Mouse (Mus musculus) heart, adult 8-10 months (tissue): ENCODE results near the gene Camta1. TPM values are rescaled to one million over a fixed set of nuclear protein-coding genes. Genes with fewer than 3 reads are reported as not detected.

Source experiments
- DNase-seq: peaks from one replicate; pipeline ENCODE4 v3.0.0; 2022; ENCODE audit warnings: low spot score
- total RNA-seq, 4 experiments: library from RNA; stranded (reverse); gene quantifications; 2 replicates each; pipeline ENCODE4 v1.2.4; 2022

Gene Camta1
- total RNA-seq, 4 experiments from 2014 or later, result 185 to 232 (median 202) TPM

- no peak for DNase-seq
Observed at GRCm38 (mm10) chr4:151779962-151780459, 81.7 kb downstream of the Camta1 start.

DNA sequence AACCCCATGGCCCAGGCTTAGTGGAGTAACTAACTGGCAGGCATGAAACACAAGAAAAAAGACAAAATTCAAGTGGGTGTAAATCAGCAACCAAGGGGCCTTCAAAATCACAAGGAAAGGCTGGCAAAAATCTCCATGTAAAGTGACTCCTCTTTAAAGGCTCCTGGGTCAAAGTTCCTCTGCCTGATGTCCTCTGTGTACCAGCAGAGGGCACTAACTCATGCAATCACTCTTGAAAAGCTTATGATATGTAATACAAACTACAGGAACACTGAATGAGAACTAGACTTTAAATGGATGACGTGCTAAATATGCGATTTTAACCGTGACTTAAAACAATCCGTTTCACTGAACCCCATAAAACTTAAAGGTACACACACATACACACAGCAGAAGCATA is 83.2 kb downstream of the Camta1 start:
- DNase-seq, result peak; percentile 30

DNA sequence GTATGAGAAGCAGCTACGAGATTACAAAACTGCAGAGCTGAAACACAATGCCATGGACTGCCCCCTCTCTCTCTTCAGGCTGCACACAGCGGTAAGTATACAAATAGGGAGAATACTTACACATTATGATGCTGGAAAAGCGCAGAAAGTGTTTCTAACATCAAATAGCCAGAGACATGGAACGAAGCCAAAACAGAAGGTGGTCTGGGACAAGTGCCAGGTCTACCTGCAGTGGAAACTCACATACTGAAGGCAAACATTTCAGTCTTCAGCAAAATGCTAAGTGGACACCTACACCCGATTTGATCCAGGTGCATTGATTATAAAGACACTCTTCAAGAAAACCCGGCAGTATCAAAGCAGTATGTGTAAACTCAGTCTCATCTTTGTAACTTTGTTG is 84.2 kb downstream of the Camta1 start:
- DNase-seq, result no peak

DNA sequence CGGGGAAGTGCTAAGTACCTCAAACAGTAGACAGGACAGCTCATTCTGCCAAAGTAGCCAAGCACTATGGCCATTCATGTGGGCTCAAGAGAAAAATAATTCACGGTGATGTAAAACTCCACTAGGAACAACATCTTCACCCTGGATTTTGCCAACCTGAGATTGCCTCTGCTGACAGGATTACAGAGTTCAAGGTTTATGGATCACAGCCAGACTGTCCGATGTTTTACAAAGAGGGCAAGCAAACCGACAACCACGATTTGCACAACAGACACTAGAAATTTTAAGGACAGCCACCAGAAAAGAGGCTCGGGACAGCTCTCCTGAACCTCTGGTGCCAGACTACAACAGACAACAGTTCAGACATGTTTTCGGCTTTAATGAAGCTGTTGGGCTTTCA is 86.2 kb downstream of the Camta1 start:
- no peak for DNase-seq

DNA sequence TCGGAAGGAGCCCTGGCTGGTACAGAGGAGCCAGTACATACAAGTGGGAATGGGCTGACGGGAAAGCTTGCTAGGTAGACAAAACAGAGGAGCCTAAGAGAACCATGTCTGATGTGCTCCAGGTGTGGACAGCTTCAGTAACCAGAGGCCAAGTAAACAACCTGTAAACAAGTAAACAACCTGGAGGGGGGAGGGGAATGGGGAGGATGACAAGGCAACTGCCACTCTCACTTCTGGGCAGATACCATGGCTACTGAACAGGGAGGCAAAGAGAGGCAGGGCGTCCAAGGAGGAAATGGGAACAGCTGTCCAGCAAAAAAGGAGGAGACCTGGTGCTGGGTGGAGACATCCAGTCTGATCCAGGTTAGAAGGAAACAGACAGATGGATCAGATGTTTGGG is 88.0 kb downstream of the Camta1 start:
- DNase-seq, result no peak

DNA sequence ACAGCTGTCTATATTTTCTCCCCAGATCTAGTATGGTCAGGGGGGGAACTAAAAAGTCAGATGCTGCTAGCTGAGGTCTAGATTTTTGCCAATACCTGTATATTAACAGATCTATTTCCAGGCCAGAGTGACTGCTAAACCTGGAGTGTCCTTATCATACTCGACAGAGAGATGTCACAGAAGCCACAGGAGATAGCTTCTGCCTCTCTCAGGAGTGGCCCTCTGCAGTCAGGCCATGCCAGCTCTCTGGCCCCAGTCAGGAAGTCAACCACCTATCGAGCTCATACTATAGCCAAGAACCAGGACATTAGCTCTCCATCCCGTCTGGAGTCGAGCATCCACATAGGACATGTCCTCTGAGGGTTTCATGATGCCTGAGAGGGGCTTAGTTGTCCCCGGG is 88.7 kb downstream of the Camta1 start:
- DNase-seq, result no peak

- no peak for DNase-seq
Observed at GRCm38 (mm10) chr4:151770697-151771096, 91.0 kb downstream of the Camta1 start.

DNA sequence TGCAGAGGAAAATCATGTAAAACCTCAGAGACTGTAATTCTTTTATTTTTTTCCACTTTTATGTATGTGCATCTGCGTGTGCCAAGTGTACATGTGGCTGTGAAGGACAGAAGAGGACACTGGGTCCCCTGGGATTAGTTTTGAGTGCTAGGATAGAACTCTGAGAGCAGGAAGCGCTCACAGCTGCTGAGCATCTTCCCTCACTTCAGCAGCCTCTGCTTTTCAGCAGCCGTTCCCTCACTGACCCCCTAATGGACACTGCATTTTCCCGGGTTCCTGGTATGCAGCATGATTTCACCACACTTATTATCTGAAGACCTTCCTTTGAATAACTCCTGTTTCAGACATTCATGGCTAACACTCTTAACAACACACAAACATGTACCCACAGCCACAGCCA is 93.9 kb downstream of the Camta1 start:
- DNase-seq, result no peak

- no peak for DNase-seq
Observed at GRCm38 (mm10) chr4:151767361-151767760, 94.3 kb downstream of the Camta1 start.

GRCm38 (mm10) chr4:151765376-151765775 is 96.3 kb downstream of the Camta1 start:
- DNase-seq, result no peak

- no peak for DNase-seq
Observed at GRCm38 (mm10) chr4:151763928-151764327, 97.7 kb downstream of the Camta1 start.

DNA sequence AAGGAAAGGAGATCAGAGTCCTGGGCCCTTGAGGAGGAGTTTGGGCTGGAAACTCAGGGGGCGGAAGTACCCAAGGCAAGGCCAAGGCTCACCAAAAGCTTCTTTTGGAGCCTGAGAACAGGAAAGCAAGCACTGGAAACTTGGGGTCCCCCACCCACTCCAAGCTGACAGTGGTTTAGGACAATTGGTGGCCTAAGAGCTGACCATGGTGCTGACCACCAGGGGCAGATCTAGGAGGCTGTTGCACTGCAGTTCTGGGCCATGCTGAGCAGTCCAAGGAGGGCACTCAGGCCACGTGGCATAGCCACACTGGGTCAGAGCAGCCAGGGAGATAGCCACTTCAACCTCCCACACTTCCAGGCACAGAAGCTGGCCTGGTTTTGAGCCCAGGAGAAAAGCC is 102.6 kb downstream of the Camta1 start:
- no peak for DNase-seq

DNA sequence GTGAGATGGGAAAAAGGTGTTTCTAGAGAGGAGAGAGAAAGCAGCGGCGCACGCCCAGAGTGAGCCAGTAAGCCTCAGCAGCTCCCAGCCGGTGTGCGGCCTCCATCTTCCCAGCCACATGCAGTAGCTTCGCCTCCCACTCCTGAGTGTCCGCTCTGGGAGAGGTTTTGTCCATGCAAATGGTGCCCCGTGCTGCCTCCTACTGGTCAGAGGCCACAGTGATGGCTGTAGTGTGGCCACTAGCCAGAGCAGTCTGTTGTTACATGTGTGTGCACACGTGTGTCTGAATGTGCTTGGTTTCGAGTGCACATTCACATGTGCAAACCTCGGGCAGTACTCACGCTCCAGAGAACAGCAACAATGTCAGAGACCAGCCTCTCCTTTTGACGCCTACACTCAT is 103.3 kb downstream of the Camta1 start:
- no peak for DNase-seq

DNA sequence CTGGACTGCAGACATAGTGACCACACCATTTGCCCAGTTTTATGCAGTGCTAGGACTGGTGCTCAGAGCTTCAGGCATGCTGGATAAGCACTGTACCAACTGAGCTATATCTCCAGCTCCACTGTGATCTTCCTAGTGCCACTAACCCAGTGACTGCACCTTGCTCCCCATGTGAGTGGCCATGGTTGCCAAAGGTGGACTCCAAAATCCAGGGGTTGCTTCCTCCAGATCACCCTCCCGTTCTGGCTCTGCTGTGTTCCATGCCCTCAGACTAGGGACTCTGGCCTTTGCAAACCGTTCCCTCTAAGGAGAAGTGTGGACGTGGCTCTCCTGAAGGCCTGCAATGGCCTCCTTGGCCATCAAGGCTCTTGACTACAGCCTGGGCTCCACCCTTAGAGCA is 104.4 kb downstream of the Camta1 start:
- DNase-seq, result no peak

- peak; percentile 36 for DNase-seq
Observed at GRCm38 (mm10) chr4:151756400-151756799, 105.3 kb downstream of the Camta1 start.

GRCm38 (mm10) chr4:151753231-151753630 is 108.4 kb downstream of the Camta1 start:
- DNase-seq, result peak; percentile 70

DNA sequence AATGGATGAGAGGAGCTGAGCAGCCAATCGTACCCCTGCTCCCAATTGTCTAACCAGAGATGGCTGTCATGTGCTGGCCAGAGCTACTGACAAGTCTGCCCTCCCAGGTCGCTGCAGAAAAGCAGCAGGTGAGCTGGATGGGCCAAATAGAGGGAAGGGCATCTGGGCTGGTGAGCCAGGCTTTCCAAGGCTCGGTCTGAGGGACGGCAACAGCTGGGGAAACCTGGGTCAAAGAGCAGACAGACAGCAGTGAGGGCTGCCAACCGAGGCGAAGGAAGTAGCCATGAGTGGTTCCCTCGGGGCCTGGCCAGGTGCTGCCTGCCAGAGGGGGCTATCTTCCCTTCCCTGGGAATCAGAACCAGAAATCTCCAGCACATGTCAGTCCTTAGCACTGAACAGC is 109.1 kb downstream of the Camta1 start:
- no peak for DNase-seq

DNA sequence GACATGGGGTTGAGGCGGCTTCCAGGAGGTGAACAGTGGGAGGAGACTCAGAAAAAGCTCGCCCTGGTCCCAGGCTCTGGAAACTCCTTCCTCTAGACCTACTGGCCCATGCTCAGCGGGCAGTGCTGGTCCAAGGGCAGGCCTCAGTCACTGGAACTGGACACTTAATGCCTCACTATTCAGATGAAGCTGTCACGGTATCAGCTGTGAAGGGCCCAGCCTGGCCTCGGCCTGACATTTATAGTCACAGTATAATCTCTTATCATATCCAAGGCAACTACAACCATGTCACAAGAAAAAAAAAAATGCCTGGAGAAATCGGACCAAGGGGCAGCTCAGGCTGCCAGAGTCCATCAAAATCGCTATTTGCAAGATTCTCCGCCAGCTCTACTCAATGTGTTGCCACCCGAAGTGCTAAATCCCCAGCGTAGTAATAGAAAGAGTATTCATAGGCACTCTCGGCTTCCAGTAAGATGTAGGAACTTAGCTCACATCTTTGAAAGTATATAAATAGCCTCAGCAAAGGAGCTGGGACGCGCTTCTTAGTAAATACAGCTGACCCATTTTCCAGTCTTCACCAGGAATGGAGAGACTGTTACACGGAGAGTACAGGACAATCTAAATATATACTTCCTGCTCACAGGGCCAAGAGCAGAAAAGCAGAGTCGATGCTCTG is 110.3 kb downstream of the Camta1 start:
- DNase-seq, result no peak

- no peak for DNase-seq
Observed at GRCm38 (mm10) chr4:151747723-151748122, 114.0 kb downstream of the Camta1 start.

DNA sequence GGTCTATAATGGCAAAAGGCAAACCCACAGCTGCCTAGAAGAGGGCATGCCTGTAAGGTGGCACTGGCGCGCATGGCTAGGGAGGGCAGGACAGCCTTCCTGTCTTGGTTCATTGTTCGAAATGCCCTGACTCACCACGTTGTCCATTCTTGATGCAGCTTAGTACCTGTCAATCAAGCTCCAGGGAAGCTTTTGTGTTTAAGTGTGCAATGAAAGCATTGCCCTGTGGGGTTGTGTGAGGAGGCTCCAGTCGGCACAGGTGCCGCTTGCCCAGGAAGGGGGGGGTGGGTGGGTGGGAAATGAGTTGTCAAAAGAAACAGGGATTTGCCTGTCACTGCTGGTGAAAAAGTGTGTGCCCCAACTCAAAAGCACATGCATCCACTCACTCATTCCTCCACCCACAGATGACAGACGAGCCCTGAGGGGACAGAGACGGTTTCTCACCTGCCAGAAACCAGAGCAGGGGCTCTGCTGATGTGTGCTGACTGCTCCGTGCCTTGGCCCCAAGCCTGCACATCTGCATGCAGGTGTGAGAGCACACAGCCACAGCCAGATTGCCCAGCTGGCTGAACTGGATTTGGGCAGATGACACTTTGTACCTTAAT is 115.6 kb downstream of the Camta1 start:
- DNase-seq, result no peak

GRCm38 (mm10) chr4:151741249-151742137 is 120.2 kb downstream of the Camta1 start:
- peak; percentile 33 for DNase-seq

- DNase-seq, result no peak
Observed at GRCm38 (mm10) chr4:151739348-151739956, 122.2 kb downstream of the Camta1 start.
